Mouse (Mus musculus): ENCODE measurements at regions not wholly inside any gene's neighbourhood (a gene's known extent, or its start where the extent isn't known, plus 50 kb on each side); places are given as distances from the start of the nearest gene placed in this dataset.
"Not testable (repeated sequence)": the region's sequence is repeated elsewhere in the genome, so short reads cannot be mapped to it uniquely, and the experiment has no call there.

GRCm38 (mm10) chr13:72497036-72497435, 131.6 kb upstream of the Irx2 start:
- no peak for DNase-seq (ENCODE audit: low read depth, low spot score)

- DNase-seq (ENCODE audit: low read depth, low spot score), result no peak
Observed at GRCm38 (mm10) chr13:72497521-72497920, 131.1 kb upstream of the Irx2 start.

- no peak for DNase-seq (ENCODE audit: low read depth, low spot score)
Observed at GRCm38 (mm10) chr13:72505954-72506353, 122.7 kb upstream of the Irx2 start.

DNA sequence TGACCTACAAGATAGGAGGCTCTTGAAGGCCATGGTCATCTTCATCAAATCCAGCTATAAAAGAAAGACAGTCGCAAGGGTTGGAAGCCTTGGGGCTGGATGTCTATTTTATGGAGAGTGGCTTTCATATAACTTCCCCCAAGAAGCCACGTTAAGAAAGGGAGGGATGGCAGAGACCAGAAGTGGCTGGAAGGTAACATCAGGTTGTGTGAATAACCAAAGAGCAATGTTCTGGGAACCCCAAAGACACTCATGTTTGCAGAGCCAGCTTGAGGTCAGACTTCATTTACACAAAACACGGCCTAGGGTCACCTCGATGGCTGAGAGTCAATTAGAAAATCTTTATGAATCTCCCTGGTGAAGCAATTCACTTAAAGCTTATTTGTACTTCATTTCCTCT, 90.0 kb upstream of the Irx2 start:
- DNase-seq (ENCODE audit: low read depth, low spot score), result no peak

DNA sequence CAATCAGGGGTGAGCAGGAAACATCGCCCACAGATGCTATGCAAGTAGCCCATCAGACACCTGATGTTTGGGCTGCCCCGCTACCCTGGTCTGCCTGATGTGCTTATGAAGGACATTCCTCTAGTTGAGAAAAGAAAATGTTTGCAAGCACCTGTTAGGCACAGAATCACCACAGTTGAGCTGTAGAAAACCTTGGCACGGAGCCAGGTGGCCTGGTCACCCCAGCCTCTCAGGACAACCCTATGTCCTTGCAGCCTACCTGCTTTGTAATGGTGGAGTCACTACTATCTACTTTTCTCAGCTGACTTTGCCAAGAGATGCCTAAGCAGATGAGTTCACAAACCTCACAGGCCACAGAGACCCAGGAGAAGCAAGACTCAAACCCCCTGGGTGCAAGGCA, 86.9 kb upstream of the Irx2 start:
- no peak for DNase-seq (ENCODE audit: low read depth, low spot score)

DNA sequence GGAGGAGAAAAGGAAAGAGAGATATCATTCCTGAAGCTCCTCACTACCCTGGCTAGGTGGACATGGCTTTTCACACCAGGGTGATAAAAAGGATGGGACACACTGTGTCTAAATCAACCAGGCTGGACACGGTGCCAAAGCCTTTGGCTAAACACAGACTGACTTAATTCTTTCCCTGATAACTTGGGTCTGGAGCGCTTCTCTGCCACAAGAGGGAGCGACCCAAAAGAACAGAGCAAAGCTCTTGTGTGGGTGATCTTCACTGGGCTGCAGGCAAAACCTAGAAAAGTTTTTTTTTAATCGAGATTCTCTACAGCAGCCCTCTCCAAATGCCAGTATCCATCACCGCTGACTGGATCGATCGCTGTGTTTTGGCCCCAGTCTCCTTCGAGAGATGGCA, 70.7 kb upstream of the Irx2 start:
- DNase-seq (ENCODE audit: low read depth, low spot score), result no peak

GRCm38 (mm10) chr13:72571871-72572270, 56.7 kb upstream of the Irx2 start:
- no peak for DNase-seq (ENCODE audit: low read depth, low spot score)

DNA sequence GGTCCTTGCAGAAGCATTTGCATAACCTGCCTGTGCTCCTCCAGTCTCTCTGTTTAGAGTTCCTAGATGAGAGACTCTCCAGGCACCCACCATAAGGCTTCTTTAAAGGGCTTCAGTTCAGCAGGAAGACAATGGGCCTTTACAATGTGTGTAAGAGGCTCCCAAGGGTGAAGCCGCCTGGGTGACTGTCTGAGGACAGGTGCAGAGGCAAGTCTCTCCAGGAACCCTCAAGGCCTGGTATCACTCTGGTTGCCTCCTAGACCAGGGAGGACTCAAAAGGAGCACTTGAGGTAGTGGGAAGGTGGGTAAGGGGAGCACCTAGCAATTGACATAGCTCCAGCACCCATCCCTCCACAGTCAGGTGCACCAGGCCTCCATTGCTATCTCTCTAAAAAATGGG, 55.8 kb upstream of the Irx2 start:
- DNase-seq (ENCODE audit: low read depth, low spot score), result no peak

GRCm38 (mm10) chr13:72574126-72574525, 54.5 kb upstream of the Irx2 start:
- not testable (repeated sequence) for DNase-seq (ENCODE audit: low read depth, low spot score)

DNA sequence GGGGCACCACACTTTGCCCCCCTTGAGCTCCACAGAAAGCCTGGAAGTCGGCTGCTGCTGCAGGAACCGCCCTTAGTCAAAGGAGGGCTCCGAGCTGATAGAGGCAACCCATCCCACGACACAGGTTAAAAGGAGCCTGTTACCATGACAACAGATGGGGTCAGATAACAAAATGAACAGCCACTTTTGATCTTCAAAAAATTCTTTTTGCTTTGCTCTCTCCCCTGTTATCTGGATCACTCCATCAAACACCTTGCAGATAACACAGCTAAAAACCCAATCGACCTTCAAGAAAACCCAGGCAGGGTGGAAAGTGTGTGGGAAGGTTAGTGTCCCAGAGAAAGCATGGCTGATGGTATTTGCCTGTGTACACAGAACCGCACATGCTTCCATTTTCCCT, 52.1 kb upstream of the Irx2 start:
- DNase-seq (ENCODE audit: low read depth, low spot score), result no peak

DNA sequence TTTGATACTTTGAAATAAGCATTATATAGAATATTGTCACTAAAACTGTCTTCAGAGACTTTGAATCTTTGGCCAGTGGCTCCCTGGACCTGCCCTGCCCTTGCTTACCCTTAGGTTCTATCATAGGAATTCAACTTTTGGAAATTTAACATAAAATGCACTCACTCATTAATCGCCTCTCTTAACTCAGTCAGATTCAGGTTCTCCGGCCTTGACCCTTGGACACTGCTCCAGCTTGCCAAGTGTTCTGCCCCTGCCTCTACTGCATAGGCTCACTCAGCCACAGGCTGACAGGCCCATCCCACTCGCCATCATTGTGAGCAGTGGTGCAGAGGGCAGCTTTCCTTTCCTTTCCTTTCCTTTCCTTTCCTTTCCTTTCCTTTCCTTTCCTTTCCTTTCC, 50.2 kb upstream of the Irx2 start:
- DNase-seq (ENCODE audit: low read depth, low spot score), result no peak
